Mouse (Mus musculus): ENCODE data around the gene 3100002H09Rik. TPM values are rescaled to one million over a fixed set of nuclear protein-coding genes. Genes with fewer than 3 reads are reported as not detected.
A peak's percentile ranks its signal among the peaks of the same experiment; 100 is the strongest.

The 3100002H09Rik gene
- polyA plus RNA-seq (2012; ENCODE audit: insufficient read depth, insufficient read length, missing spikeins), result not detected in 2 replicates

GRCm38 (mm10) chr4:124610703-124611102 lies at the start of gene 3100002H09Rik:
3100002H09Rik (minus strand) TSS chr4:124610803.
- Histone ChIP-seq H3K27ac (ENCODE audit: insufficient read depth, low read depth, low read length) (no peak within 1 kb of the TSS), H3K4me1 (ENCODE audit: control insufficient read depth, insufficient read depth, low read length) (no peaks in the 10 kb centered on the region), H3K4me3 (ENCODE audit: insufficient read depth, low read length) (no peak within 1 kb of the TSS)
- TF ChIP-seq CTCF (IDR thresholded peaks at IDR 0.05; ENCODE audit: low read depth, low read length) (no peak), POLR2A (IDR thresholded peaks at IDR 0.05; ENCODE audit: borderline replicate concordance, low read depth, low read length) (no peak)

DNA sequence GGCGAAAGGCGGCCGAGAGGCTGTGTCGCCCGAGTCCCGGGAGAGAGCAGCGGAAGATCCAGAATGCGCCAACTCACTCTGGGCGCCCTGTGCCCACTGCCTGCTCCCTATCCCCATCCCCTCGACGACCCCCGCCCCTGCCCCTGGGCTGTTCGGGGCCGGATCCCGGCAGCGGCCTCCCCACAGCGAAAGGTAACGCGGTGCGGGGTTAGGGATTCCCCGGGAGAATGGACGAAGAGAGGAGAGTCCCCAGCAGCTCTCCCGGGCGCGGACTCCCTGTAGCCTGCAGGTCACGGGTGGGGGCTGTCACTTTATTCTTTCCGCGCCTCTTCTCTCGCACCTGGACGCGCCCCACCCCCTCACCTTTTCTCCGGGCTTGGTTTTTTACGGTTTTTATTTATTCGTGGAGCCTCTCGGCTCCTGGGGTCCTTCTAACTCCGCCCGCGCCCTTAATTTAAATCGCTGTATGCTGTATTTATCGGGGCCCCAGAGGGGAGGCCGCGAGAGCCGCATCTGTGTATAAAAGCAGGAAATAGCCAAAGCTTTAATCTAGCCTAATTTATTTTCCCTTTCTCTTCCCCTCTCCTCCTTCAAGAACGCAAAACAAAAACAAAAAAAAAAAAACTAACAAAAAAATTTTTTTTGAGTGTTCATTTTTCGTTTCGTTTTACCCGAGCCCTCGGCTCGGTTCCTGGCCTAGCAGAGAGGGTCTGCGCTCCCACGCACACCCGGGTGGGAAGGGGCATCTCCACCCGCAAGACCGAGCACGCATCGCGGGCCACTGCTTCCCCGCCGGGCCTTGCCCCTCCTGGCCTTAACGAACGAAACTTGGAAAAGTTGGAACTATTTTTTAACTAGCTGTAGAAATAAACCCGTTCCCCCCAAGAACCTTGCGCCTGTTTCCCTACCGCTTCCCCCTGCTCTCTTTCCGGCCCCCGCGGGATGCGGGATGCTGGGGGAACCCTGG lies 48.9 kb upstream of the 3100002H09Rik start:
- H3K4me3 ChIP-seq (ENCODE audit: insufficient read depth, low read length), result peak overlapping the region; percentile 19; the same call in 1 of the 2 replicates
- TF ChIP-seq CTCF (IDR thresholded peaks at IDR 0.05; ENCODE audit: low read depth, low read length), result no peak
- TF ChIP-seq POLR2A (IDR thresholded peaks at IDR 0.05; ENCODE audit: borderline replicate concordance, low read depth, low read length), result no peak
- no peak overlapping the region for H3K27ac ChIP-seq (ENCODE audit: insufficient read depth, low read depth, low read length)
- no peaks in the 10 kb centered on the region for H3K4me1 ChIP-seq (ENCODE audit: control insufficient read depth, insufficient read depth, low read length)

- H3K4me3 ChIP-seq (ENCODE audit: insufficient read depth, low read length), result no peak overlapping the region
These were observed 47.8 kb upstream of the 3100002H09Rik start for GRCm38 (mm10) chr4:124658412-124658851.

GRCm38 (mm10) chr4:124657781-124658180 lies 47.2 kb upstream of the 3100002H09Rik start:
- Histone ChIP-seq H3K27ac (ENCODE audit: insufficient read depth, low read depth, low read length) (no peak overlapping the region), H3K4me3 (ENCODE audit: insufficient read depth, low read length) (peak overlapping the region; percentile 37)
- TF ChIP-seq POLR2A (IDR thresholded peaks at IDR 0.05; ENCODE audit: borderline replicate concordance, low read depth, low read length), result no peak
- TF ChIP-seq CTCF (IDR thresholded peaks at IDR 0.05; ENCODE audit: low read depth, low read length), result no peak

More at GRCm38 (mm10) chr4:124658412-124658851, 47.8 kb upstream of the 3100002H09Rik start:
- no peak overlapping the region for H3K27ac ChIP-seq (ENCODE audit: insufficient read depth, low read depth, low read length)
- H3K4me1 ChIP-seq (ENCODE audit: control insufficient read depth, insufficient read depth, low read length), result no peaks in the 10 kb centered on the region
- TF ChIP-seq POLR2A (IDR thresholded peaks at IDR 0.05; ENCODE audit: borderline replicate concordance, low read depth, low read length) (no peak), CTCF (IDR thresholded peaks at IDR 0.05; ENCODE audit: low read depth, low read length) (no peak)

GRCm38 (mm10) chr4:124656854-124657650 lies 46.4 kb upstream of the 3100002H09Rik start:
- H3K4me3 ChIP-seq (ENCODE audit: insufficient read depth, low read length), result peak overlapping the region; percentile 61
- TF ChIP-seq POLR2A (IDR thresholded peaks at IDR 0.05; ENCODE audit: borderline replicate concordance, low read depth, low read length) (no peak), CTCF (IDR thresholded peaks at IDR 0.05; ENCODE audit: low read depth, low read length) (no peak)
- H3K27ac ChIP-seq (ENCODE audit: insufficient read depth, low read depth, low read length), result no peak overlapping the region
- H3K4me1 ChIP-seq (ENCODE audit: control insufficient read depth, insufficient read depth, low read length), result peaks cover 9% of the 10 kb centered on the region

More at GRCm38 (mm10) chr4:124657781-124658180, 47.2 kb upstream of the 3100002H09Rik start:
- 0 out of 2 replicates have a peak, but pooled peaks cover 4% of the 10 kb centered on the region for H3K4me1 ChIP-seq (ENCODE audit: control insufficient read depth, insufficient read depth, low read length)

DNA sequence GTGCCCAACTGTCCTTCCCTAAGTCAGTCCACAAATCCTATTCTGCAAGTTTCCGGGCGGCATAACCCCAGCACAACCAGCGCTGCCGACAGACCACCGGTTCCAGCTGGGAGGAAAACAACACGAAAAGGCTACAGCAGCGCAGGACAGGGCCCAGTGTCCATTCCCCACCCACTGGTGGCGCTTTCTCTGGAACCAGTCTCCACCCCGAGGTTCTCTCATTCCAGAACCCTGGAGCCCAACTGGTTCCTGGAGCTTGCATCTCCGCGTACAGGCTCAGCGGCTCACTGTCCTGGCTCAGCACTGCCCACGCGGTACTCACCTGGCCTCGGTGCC lies 45.9 kb upstream of the 3100002H09Rik start, which contains the start of gene Pou3f1:
Pou3f1 (plus strand) TSS at position 290 of the 336 bp plus-strand sequence.
- TF ChIP-seq POLR2A (IDR thresholded peaks at IDR 0.05; ENCODE audit: borderline replicate concordance, low read depth, low read length) (no peak), CTCF (IDR thresholded peaks at IDR 0.05; ENCODE audit: low read depth, low read length) (no peak)
- H3K27ac ChIP-seq (ENCODE audit: insufficient read depth, low read depth, low read length), result no peak within 1 kb of the TSS
- H3K4me1 ChIP-seq (ENCODE audit: control insufficient read depth, insufficient read depth, low read length), result peaks cover 9% of the 10 kb centered on the region
- peak within 1 kb of the TSS; percentile 61 for H3K4me3 ChIP-seq (ENCODE audit: insufficient read depth, low read length)

- H3K4me1 ChIP-seq (ENCODE audit: control insufficient read depth, insufficient read depth, low read length), result peaks cover 9% of the 10 kb centered on the region
- TF ChIP-seq POLR2A (IDR thresholded peaks at IDR 0.05; ENCODE audit: borderline replicate concordance, low read depth, low read length) (no peak), CTCF (IDR thresholded peaks at IDR 0.05; ENCODE audit: low read depth, low read length) (0 out of 2 replicates have a peak, but pooled peaks have one; percentile 18)
- no peak overlapping the region for H3K4me3 ChIP-seq (ENCODE audit: insufficient read depth, low read length)
- no peak overlapping the region for H3K27ac ChIP-seq (ENCODE audit: insufficient read depth, low read depth, low read length)
These were observed 42.3 kb upstream of the 3100002H09Rik start for GRCm38 (mm10) chr4:124652886-124653285.

DNA sequence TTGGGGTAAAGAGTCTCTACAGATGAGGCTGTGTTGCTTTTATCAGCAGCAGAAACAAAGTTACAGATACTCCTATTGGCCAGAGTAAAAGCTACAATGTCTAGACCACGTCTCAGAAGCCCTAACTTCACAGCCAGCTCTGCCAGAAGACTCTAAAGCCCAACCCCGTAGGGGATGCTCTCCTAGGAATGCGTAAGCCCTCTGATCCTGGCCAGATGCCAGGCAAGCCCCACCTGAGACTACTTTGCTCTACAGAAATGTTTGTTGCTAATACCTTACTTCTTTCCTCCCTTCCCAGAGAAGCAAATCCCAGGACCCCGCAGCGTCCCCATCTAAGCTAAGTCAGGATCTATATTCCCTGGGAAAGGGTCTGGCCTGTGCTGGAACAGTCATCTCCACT lies 37.3 kb upstream of the 3100002H09Rik start:
- no peak overlapping the region for H3K27ac ChIP-seq (ENCODE audit: insufficient read depth, low read depth, low read length)
- H3K4me3 ChIP-seq (ENCODE audit: insufficient read depth, low read length), result no peak overlapping the region
- TF ChIP-seq CTCF (IDR thresholded peaks at IDR 0.05; ENCODE audit: low read depth, low read length), result no peak
- no peak for TF ChIP-seq POLR2A (IDR thresholded peaks at IDR 0.05; ENCODE audit: borderline replicate concordance, low read depth, low read length)

GRCm38 (mm10) chr4:124646591-124646990 lies 36.0 kb upstream of the 3100002H09Rik start:
- Histone ChIP-seq H3K4me3 (ENCODE audit: insufficient read depth, low read length) (no peak overlapping the region), H3K4me1 (ENCODE audit: control insufficient read depth, insufficient read depth, low read length) (peaks cover 12% of the 10 kb centered on the region), H3K27ac (ENCODE audit: insufficient read depth, low read depth, low read length) (no peak overlapping the region)
- TF ChIP-seq CTCF (IDR thresholded peaks at IDR 0.05; ENCODE audit: low read depth, low read length) (no peak), POLR2A (IDR thresholded peaks at IDR 0.05; ENCODE audit: borderline replicate concordance, low read depth, low read length) (no peak)

More for the DNA sequence above, 37.3 kb upstream of the 3100002H09Rik start:
- peaks cover 18% of the 10 kb centered on the region for H3K4me1 ChIP-seq (ENCODE audit: control insufficient read depth, insufficient read depth, low read length)

Data from bone marrow macrophage, adult 2 months (primary cell).